Mouse (Mus musculus): ENCODE measurements around the gene Pold2. TPM values are rescaled to one million over a fixed set of nuclear protein-coding genes. Genes with fewer than 3 reads are reported as not detected.

Gene Pold2
- polyA plus RNA-seq (2015; fragmentation: Nextera tagmentation; extraction: Ambion mirVana): 149 and 160 TPM in 2 replicates

- Histone ChIP-seq H3K4me2 (peak within 1 kb of the TSS; percentile 75), H3K36me3 (peaks cover 34% of the 10 kb centered on the region), H3K9me3 (no peaks in the 10 kb centered on the region), H3K9ac (peak within 1 kb of the TSS; percentile 86), H3K27me3 (no peaks in the 10 kb centered on the region), H3K4me1 (peaks cover 21% of the 10 kb centered on the region), H3K4me3 (peak within 1 kb of the TSS; percentile 83), H3K27ac (peak within 1 kb of the TSS; percentile 79)
- ATAC-seq (ENCODE audit: borderline replicate concordance, extremely low read depth, low FRiP score, low TSS enrichment): peak; percentile 99
- WGBS: under 1% methylated on average over 50 of the region's 52 CpGs
Measured at GRCm38 (mm10) chr11:5877921-5878526, at the start of gene Pold2. TSS of gene Pold2 (minus strand) at chr11:5878292.

- H3K27ac ChIP-seq: no peak overlapping the region
- no peak overlapping the region for H3K4me3 ChIP-seq
- no peaks in the 10 kb centered on the region for H3K9me3 ChIP-seq
- no peak for ATAC-seq (ENCODE audit: borderline replicate concordance, extremely low read depth, low FRiP score, low TSS enrichment)
- H3K36me3 ChIP-seq: no peaks in the 10 kb centered on the region
- H3K4me2 ChIP-seq: no peak overlapping the region
- no peaks in the 10 kb centered on the region for H3K4me1 ChIP-seq
- H3K27me3 ChIP-seq: no peaks in the 10 kb centered on the region
- no peak overlapping the region for H3K9ac ChIP-seq
- 75% methylated on average over 3 of the region's 3 CpGs for WGBS
Measured at GRCm38 (mm10) chr11:5926696-5927220, 48.7 kb upstream of the Pold2 start.

GRCm38 (mm10) chr11:5924699-5925098 is 46.6 kb upstream of the Pold2 start:
- Histone ChIP-seq H3K4me1 (peaks cover 2% of the 10 kb centered on the region; the same call in 1 of the 2 replicates), H3K9me3 (no peaks in the 10 kb centered on the region), H3K9ac (no peak overlapping the region), H3K4me3 (no peak overlapping the region), H3K4me2 (no peak overlapping the region), H3K36me3 (no peaks in the 10 kb centered on the region), H3K27ac (no peak overlapping the region), H3K27me3 (no peaks in the 10 kb centered on the region)
- no peak for ATAC-seq (ENCODE audit: borderline replicate concordance, extremely low read depth, low FRiP score, low TSS enrichment)
- WGBS: 44% methylated on average over 8 of the region's 8 CpGs

- Histone ChIP-seq H3K4me2 (peak overlapping the region; percentile 18; the same call in 1 of the 2 replicates), H3K9me3 (no peaks in the 10 kb centered on the region), H3K27ac (no peak overlapping the region), H3K4me3 (no peak overlapping the region), H3K4me1 (peaks cover 2% of the 10 kb centered on the region; the same call in 1 of the 2 replicates), H3K27me3 (no peaks in the 10 kb centered on the region), H3K9ac (no peak overlapping the region), H3K36me3 (no peaks in the 10 kb centered on the region)
- WGBS: 42% methylated on average over 17 of the region's 17 CpGs
- ATAC-seq (ENCODE audit: borderline replicate concordance, extremely low read depth, low FRiP score, low TSS enrichment): peak; percentile 57; the same call in 1 of the 2 replicates
Measured at GRCm38 (mm10) chr11:5920323-5920960, 42.4 kb upstream of the Pold2 start.

- no peak overlapping the region for H3K4me2 ChIP-seq
- H3K27ac ChIP-seq: no peak overlapping the region
- no peak overlapping the region for H3K4me3 ChIP-seq
- H3K27me3 ChIP-seq: peaks cover 4% of the 10 kb centered on the region; the same call in 1 of the 2 replicates
- H3K9me3 ChIP-seq: no peaks in the 10 kb centered on the region
- WGBS: 78% methylated on average over 4 of the region's 4 CpGs
- H3K36me3 ChIP-seq: no peaks in the 10 kb centered on the region
- ATAC-seq (ENCODE audit: borderline replicate concordance, extremely low read depth, low FRiP score, low TSS enrichment): no peak; the same call in 1 of the 2 replicates
- H3K9ac ChIP-seq: no peak overlapping the region
- H3K4me1 ChIP-seq: peaks cover 2% of the 10 kb centered on the region; the same call in 1 of the 2 replicates
Measured at GRCm38 (mm10) chr11:5919606-5920005, 41.5 kb upstream of the Pold2 start.

- 48% methylated on average over 2 of the region's 2 CpGs for WGBS
- H3K4me3 ChIP-seq: no peak overlapping the region
- H3K9ac ChIP-seq: no peak overlapping the region
- peaks cover 4% of the 10 kb centered on the region; the same call in 1 of the 2 replicates for H3K27me3 ChIP-seq
- H3K9me3 ChIP-seq: no peaks in the 10 kb centered on the region
- no peaks in the 10 kb centered on the region for H3K36me3 ChIP-seq
- no peak overlapping the region for H3K4me2 ChIP-seq
- ATAC-seq (ENCODE audit: borderline replicate concordance, extremely low read depth, low FRiP score, low TSS enrichment): no peak
- no peak overlapping the region for H3K27ac ChIP-seq
- H3K4me1 ChIP-seq: peaks cover 2% of the 10 kb centered on the region; the same call in 1 of the 2 replicates
Measured at GRCm38 (mm10) chr11:5918111-5918510, 40.0 kb upstream of the Pold2 start.

- ATAC-seq (ENCODE audit: borderline replicate concordance, extremely low read depth, low FRiP score, low TSS enrichment): no peak
- H3K27ac ChIP-seq: no peak overlapping the region
- H3K4me3 ChIP-seq: no peak overlapping the region
- H3K4me2 ChIP-seq: no peak overlapping the region
- H3K4me1 ChIP-seq: peaks cover 2% of the 10 kb centered on the region; the same call in 1 of the 2 replicates
- WGBS: 65% methylated on average over 8 of the region's 8 CpGs
- no peaks in the 10 kb centered on the region for H3K9me3 ChIP-seq
- peaks cover 4% of the 10 kb centered on the region; the same call in 1 of the 2 replicates for H3K27me3 ChIP-seq
- H3K36me3 ChIP-seq: no peaks in the 10 kb centered on the region
- no peak overlapping the region for H3K9ac ChIP-seq
Measured at GRCm38 (mm10) chr11:5916178-5916548, 38.1 kb upstream of the Pold2 start.

- H3K9ac ChIP-seq: no peak overlapping the region
- H3K27ac ChIP-seq: no peak overlapping the region
- H3K4me2 ChIP-seq: no peak overlapping the region
- H3K36me3 ChIP-seq: no peaks in the 10 kb centered on the region
- H3K27me3 ChIP-seq: peaks cover 4% of the 10 kb centered on the region; the same call in 1 of the 2 replicates
- H3K9me3 ChIP-seq: no peaks in the 10 kb centered on the region
- no peak overlapping the region for H3K4me3 ChIP-seq
- 63% methylated on average over 5 of the region's 5 CpGs for WGBS
- no peak for ATAC-seq (ENCODE audit: borderline replicate concordance, extremely low read depth, low FRiP score, low TSS enrichment)
- H3K4me1 ChIP-seq: peaks cover 2% of the 10 kb centered on the region; the same call in 1 of the 2 replicates
Measured at GRCm38 (mm10) chr11:5915429-5916177, 37.5 kb upstream of the Pold2 start.

- 48% methylated on average over 5 of the region's 5 CpGs for WGBS
- Histone ChIP-seq H3K27me3 (peaks cover 4% of the 10 kb centered on the region; the same call in 1 of the 2 replicates), H3K4me3 (no peak overlapping the region), H3K9ac (no peak overlapping the region), H3K9me3 (no peaks in the 10 kb centered on the region), H3K4me2 (no peak overlapping the region), H3K27ac (no peak overlapping the region), H3K4me1 (no peaks in the 10 kb centered on the region), H3K36me3 (no peaks in the 10 kb centered on the region)
- ATAC-seq (ENCODE audit: borderline replicate concordance, extremely low read depth, low FRiP score, low TSS enrichment): no peak
Measured at GRCm38 (mm10) chr11:5914940-5915339, 36.8 kb upstream of the Pold2 start.

GRCm38 (mm10) chr11:5913936-5914335 is 35.8 kb upstream of the Pold2 start:
- 69% methylated on average over 4 of the region's 4 CpGs for WGBS
- H3K9me3 ChIP-seq: no peaks in the 10 kb centered on the region
- no peak for ATAC-seq (ENCODE audit: borderline replicate concordance, extremely low read depth, low FRiP score, low TSS enrichment)

GRCm38 (mm10) chr11:5913256-5913655 is 35.2 kb upstream of the Pold2 start:
- H3K36me3 ChIP-seq: no peaks in the 10 kb centered on the region
- WGBS: 53% methylated on average over 8 of the region's 8 CpGs
- H3K9ac ChIP-seq: no peak overlapping the region
- H3K27ac ChIP-seq: no peak overlapping the region
- H3K4me2 ChIP-seq: no peak overlapping the region
- H3K4me1 ChIP-seq: no peaks in the 10 kb centered on the region
- no peak overlapping the region for H3K4me3 ChIP-seq
- peaks cover 4% of the 10 kb centered on the region; the same call in 1 of the 2 replicates for H3K27me3 ChIP-seq
- ATAC-seq (ENCODE audit: borderline replicate concordance, extremely low read depth, low FRiP score, low TSS enrichment): no peak
- H3K9me3 ChIP-seq: no peaks in the 10 kb centered on the region

More at GRCm38 (mm10) chr11:5913936-5914335, 35.8 kb upstream of the Pold2 start:
- Histone ChIP-seq H3K4me3 (no peak overlapping the region), H3K4me1 (no peaks in the 10 kb centered on the region), H3K9ac (no peak overlapping the region), H3K4me2 (no peak overlapping the region), H3K36me3 (no peaks in the 10 kb centered on the region), H3K27me3 (peaks cover 4% of the 10 kb centered on the region; the same call in 1 of the 2 replicates), H3K27ac (no peak overlapping the region)

Data from lung, embryonic 15.5 days (tissue).